Mouse (Mus musculus) heart, postnatal 14 days (tissue): Measurements from ENCODE around the gene Ppp1r17. TPM values are rescaled to one million over a fixed set of nuclear protein-coding genes. Genes with fewer than 3 reads are reported as not detected.
A peak's percentile ranks its signal among the peaks of the same experiment; 100 is the strongest.

Experiments used
- DNase-seq, 2 experiments: peaks; one replicate each; pipeline ENCODE4 v3.0.0; 2021 to 2022
- intact Hi-C: fragments of 180-260 bp; cut with DNase I; formaldehyde crosslinking; loops from one replicate; pipeline ENCODE4 v1.15.1; 2025
- long read RNA-seq, 2 experiments: library from polyadenylated mRNA; stranded (forward); transcript quantifications; one replicate each; pipeline ENCODE4 v2.0.0; 2021
- total RNA-seq, 2 experiments: library from RNA; stranded (reverse); gene quantifications; 2 replicates each; pipeline ENCODE4 v1.2.3; 2021

The Ppp1r17 gene
- total RNA-seq: not detected
- long read RNA-seq, experiment 1: 0 reads
- long read RNA-seq, experiment 2: 0 reads

DNA sequence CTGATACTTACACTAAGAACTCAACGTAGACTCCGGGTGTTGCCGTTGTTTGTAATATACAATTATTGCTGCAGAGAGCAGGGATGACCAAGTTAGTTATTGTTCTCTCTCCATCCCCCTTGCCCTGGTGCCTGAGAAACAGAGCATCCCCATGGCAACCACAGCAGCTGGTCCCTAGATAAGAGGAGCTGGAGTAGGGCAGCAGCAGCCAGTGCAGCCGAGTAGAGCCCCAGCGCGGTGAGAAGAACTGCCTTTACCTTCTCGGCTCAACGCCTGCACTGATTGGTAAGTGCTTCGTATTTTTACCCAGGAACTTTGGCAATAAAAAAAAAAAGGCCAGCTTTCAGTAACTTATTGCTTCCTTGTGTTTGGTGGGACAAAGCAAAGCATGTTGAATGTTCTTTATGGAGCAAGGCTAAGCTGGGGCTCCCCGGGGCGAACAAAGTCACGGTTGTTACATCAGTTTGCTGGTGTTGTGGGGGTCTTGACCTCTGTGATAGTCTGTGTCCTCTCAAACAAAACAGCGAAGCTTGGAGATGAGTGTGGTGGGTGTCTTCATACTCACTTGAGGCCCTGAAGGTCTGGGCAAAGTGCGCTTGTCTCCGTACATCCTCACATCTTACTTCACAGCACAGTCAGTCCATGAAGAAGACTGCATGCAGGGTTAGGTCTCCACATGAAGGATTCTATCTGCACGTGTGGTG is at the start of gene Ppp1r17:
Gene Ppp1r17, plus strand, starts transcription at position 207 of the 704 bp plus-strand sequence.
- no peak for DNase-seq
- intact Hi-C loops: no loop called here

DNA sequence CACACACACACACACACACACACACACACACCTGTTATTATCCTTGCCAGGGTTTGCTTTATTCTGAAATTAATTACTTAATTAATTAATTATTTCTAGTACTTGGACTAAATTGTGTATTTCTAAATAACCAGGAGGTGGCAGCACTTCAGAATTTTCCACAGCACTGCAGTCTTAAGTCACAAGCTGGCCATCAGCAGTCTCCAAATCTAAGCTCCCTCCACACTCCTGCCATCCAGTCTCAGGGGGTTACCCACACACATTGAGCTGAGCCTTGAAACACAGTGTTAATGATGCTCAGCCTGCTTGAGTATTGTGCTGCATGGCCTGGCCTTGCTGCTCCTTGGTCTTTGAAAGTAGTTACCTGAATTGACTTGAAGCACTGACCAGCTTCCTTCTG is 44.3 kb upstream of the Ppp1r17 start:
- intact Hi-C loops: loop anchor here (2.0 kb wide), 1 partner anchor 76 kb away; no protein-coding TSS in a partner anchor

DNA sequence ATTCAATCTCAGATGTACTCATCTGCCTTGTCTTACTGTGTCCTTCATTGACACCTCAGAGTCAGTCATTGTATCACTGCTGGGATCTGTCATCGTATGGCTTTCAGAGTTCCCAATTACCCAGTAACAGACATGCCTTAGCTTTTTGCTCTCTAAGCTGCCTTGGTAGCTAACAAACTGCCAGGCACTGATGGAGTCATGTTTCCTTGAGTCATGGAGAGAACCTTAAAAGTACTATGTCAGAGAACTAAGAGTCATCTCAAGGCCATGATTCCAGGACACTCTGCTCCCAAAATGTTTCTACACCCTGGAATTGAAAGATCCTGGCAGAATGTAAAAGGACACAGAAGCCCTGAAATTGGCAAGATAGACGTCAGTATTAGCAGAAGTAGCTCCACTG is 37.5 kb upstream of the Ppp1r17 start:
- no peak for DNase-seq
- intact Hi-C loops: no loop called here

More for the DNA sequence above, 44.3 kb upstream of the Ppp1r17 start:
- DNase-seq: peak in 1 of 2 experiments; percentile 28

DNA sequence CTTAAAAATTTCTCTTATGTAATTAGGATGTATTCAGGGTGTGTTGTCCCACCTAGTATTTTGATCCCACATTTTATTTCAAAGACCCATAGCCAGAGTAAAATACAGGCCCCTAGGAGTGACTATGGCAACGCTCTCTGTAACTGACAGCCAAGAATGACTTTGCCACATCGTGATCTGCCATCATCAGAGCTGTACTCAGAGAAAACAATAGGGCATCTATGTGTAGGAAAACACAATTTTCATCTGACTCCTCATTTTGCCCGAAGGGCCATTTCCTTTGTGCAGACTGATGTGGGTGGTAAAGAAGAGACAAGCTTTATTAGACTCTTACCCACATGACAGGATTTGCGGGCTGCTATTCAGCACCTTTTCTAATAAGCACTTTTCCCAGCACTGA is 8.6 kb upstream of the Ppp1r17 start:
- no peak for DNase-seq
- intact Hi-C loops: no loop called here

DNA sequence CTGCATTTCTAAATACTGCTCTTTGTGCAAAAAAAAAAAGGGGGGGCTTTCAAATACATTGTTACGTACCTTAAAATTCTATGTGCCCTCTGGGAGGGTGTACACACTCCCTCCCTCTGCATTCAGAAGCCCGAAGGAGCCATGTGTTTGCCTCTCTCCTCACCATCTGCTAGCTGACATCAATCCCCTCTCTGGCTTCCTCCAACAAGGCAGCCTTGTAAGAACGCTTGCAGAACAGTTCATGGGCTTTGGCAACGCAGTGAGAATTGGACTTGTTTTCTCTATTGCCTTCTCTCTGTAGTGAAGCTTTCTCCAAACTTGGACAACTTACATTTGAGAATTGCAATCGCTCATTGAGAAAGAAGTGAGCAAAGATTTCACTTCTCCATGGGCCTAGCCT is 4.9 kb upstream of the Ppp1r17 start:
- DNase-seq: no peak
- intact Hi-C loops: no loop called here

DNA sequence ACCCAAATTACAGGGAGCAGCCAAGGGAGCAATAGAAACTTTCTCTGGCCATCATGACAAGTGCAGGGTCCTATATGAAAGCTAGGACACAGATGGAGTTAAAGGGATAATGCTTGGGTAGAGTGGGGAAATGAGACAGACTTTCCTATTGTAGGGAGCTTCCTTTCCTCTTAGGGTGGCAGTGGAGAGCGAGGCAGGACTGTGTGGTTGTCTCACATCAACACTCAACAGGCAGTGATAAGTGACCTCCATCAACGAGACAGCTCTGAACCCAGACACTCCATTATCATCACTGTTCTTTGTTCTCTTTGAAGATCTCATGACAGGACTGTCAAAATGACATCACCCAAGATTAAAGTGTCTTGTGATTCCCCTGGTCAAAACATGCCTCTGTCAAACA is 2.3 kb downstream of the Ppp1r17 start:
- intact Hi-C loops: no loop called here
- no peak for DNase-seq

DNA sequence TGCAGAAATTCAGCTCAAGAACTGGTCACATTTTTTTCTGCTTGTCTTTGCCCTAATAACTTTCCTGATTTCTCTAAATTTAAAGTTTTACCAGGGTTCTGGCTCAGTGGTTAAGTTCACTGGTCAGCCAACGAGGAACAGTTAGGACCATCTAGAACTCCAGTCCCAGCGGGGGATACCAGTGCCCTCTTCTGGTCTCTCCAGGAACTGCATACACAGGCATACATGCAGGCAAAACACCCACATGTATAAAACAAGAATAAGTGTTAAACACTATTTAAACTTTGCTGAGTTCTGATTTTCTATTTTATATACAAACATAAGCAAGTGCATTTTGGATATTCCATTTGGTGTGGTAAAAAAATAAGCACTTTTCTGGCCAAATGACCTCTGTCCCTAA is 8.2 kb downstream of the Ppp1r17 start:
- peak in 1 of 2 experiments; percentile 16 for DNase-seq
- intact Hi-C loops: no loop called here

DNA sequence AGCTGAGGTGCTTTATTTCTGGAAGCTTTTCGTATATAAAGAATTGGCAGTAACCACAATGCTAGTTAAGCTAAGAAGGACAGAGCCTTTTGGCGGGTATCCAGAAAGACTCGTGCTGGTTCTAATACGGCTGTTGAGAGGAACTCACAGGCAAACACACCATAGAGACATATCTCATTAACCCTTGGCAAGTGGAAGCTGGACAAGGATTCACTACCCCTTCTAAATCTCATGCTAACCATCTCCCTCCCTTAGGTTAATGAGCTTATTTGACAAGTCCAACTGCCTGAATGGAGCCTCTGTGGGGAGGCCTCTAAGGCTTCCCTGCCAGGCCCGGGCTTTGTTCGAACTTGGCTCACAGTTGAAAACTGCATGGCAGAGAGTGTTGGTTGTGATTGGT is 10.0 kb downstream of the Ppp1r17 start:
- intact Hi-C loops: no loop called here
- DNase-seq: no peak

DNA sequence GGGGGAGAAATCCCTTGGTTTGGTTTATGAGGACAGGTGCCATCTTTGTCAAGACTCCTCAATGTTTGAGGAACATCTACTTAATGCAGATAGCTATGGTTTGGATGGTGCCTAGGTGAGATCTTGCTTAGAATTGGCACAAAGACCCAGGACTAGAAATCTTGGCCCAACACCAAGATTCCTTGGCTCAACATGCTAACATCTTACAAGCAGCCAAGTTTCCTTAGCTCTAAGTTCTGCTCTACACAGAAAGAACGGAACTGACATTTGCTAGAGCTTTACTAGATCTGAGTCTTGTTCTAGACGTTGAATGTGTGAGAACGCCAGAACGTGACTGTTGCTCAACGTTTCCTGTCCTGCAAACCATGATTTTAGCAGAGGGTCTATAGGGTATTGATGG is 10.7 kb downstream of the Ppp1r17 start:
- intact Hi-C loops: no loop called here
- peak in 1 of 2 experiments; percentile 14 for DNase-seq

DNA sequence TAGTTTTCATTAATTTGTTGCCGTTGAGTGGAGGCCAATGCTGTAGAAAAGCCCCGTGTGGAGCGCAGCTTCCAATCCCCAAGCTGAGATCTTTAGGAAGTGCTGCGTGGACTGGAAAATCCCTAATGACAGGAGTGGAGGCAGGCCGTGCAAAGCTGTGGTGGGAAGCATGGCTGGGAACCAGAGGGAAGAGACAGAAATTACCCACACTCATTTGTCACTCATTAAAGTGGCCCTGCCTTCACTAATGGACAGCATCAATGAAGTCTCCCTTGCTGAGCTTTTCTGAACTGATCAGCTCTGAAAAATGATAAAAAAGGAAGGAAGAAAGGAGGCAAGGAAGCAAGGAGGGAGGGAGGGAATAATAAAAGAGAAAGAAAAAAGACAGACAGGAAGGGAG is 12.7 kb downstream of the Ppp1r17 start:
- intact Hi-C loops: no loop called here
- DNase-seq: no peak

DNA sequence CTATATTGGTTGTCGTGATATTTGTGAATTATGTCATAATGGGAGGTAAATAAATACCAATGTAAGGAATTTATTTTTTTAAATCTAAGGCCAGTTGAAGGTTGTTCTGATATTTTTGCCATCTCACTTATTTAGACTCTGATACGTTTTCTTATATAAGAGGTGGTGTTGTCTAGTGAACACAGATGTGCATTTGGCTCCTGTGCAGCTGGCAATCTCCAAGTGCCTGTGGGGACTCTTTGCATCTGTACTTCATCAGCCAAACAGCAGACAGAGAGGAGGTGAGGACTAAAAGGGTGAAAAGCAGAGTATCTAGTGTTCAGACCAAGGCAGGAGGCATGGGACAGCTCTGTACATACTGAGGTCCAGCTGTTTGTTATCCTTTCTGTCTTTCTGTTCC is 14.9 kb downstream of the Ppp1r17 start:
- intact Hi-C loops: no loop called here
- peak; percentile 4 to 25 for DNase-seq

DNA sequence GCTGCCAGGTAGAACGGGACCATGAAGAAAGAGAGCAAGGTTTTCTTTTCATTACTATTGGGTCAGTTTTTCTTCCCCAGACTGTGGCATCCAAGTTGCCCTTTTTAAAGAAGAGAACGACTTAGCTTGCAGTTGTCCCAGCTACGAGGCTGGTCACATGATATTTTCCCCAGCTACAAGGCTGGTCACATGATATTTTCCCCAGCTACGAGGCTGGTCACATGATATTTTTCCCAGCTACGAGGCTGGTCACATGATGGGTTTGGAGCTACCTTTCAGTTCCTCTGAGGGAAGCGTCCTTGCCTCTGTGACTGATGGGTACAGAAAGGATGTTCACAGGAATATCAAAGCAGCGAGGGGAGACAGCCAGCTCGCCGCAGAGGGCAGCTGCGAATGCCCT is 17.8 kb downstream of the Ppp1r17 start:
- DNase-seq: no peak
- intact Hi-C loops: no loop called here

DNA sequence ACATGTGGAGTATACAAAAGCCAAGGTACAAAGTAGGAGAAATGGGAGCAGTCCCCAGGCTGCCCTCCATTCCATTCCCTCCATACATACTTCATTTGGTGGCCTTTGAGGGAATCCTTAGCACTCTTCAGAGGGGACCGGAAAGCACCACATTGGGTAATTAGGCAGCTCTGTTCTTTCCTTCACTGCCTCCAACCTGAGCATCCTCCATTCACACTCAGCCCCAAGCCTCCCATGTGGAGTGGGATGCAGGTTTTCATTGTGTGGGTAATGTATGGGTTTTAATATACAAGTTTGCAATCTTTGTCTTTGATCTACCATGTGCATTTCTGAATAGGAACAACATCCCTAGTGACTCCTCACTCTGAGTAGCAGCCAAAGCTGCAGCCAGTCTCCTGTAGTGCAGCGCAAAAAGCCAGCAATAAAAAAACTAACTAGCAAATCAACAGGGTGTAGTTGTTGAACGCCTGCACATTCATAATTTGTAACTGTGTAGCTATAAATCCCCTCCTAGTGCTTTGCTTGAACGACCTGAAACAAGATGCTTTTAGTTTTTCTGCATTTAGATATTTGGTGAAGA is 22.3 kb downstream of the Ppp1r17 start:
- intact Hi-C loops: loop anchor here (10.0 kb wide), 1 partner anchor 515 kb away; no protein-coding TSS in a partner anchor
- DNase-seq: no peak

DNA sequence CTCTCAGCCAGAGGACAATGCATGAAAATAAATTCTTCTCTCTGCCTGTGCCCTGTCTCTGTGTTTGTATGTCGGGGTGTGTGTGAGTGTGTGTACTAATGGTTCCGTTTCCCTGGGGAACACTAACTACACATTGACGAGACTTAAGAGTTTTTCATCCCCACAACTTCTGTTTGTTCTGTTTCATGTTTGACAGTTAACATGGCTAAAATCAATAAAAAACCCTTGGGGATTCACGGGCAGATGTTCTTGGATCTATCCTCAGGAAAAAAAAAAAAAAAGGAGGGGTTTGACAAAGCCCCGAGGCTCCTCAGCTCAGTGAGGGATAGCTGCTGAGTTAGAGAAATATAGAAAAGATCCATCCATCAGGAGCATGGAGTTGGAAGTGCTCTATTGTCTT is 27.0 kb downstream of the Ppp1r17 start:
- intact Hi-C loops: loop anchor here (10.0 kb wide), 1 partner anchor 519 kb away; no protein-coding TSS in a partner anchor
- no peak for DNase-seq

DNA sequence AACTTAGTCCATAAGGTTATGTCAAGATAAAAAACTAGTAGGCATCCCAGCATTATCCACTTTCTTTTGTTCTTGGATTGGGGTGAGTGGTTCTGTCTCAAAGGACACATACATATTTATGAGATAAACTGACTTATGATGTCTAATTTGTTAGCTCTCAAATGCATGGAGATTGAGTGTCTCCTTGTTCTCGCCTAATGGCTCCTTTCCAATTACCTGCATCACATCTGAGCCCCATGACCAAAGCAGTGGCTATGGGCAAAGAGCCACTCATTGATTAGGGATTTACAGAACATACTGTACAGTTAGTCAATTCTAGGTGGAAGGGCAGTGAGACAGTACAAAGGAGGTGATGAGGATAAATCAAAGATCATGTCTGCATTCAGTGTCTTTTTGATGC is 27.4 kb downstream of the Ppp1r17 start:
- no peak for DNase-seq
- intact Hi-C loops: loop anchor here (10.0 kb wide), 1 partner anchor 520 kb away; no protein-coding TSS in a partner anchor

DNA sequence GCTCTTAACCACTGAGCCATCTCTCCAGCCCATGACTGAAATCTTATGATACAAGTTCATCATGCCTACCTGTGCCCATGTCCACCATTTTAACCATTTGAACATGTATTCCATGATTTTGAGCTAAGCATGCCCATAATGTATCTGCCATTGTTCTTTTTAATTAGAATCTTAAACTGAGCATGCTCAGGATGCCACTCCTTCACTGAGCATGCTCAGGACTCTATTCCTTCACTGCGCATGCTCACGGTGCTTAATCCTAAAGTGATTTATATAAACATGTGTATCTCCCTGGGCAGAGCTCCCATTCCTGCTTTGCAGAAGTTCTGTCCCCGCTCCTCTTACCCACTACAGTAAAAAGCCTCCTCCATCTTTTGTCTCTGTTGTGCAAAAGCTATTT is 31.3 kb downstream of the Ppp1r17 start:
- no peak for DNase-seq
- intact Hi-C loops: loop anchor here (2.0 to 10.0 kb wide), 2 partner anchors 76 to 524 kb away; no protein-coding TSS in a partner anchor

DNA sequence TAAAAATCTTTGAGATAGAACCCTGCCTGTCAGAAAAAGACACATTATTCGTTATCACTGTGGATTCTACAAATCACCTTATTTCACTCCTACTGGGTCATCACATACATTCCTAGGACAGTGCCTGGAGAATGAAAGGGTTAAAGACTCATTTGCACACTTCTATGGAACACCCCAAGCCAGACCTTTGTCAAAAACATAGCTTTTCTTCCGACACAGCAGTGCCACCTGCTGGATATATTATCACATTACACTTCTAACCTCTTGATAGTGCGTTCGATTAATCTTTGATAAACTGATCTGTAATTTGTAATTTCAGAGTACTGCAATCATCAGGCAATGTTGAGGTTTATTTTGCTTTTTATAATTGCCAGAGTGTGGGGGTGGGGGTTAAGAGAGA is 31.8 kb downstream of the Ppp1r17 start:
- peak in 1 of 2 experiments; percentile 28 for DNase-seq

DNA sequence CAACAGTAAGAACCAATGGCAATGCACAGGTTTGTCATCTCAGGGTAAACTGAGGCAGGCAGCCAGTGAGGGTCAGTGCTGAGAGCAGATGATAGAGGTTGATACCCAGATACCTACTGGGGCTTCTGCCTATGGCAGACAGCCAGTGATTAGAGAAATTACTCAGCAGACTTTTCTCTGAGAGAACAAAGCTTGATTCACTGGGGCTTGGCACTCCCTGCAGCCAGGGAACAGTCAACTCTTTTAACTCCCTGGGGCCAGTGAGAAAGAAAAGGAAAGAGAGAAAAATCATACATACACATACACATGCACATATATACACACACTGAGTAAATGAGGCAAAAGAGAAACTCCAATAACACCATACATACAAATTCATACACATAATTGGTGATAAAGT is 46.4 kb downstream of the Ppp1r17 start:
- intact Hi-C loops: loop anchor here (10.0 kb wide), 1 partner anchor 301 kb away; no protein-coding TSS in a partner anchor
- no peak for DNase-seq

More for the DNA sequence above, 31.8 kb downstream of the Ppp1r17 start:
- intact Hi-C loops: loop anchor here (2.0 to 10.0 kb wide), 2 partner anchors 76 to 524 kb away; no protein-coding TSS in a partner anchor

DNA sequence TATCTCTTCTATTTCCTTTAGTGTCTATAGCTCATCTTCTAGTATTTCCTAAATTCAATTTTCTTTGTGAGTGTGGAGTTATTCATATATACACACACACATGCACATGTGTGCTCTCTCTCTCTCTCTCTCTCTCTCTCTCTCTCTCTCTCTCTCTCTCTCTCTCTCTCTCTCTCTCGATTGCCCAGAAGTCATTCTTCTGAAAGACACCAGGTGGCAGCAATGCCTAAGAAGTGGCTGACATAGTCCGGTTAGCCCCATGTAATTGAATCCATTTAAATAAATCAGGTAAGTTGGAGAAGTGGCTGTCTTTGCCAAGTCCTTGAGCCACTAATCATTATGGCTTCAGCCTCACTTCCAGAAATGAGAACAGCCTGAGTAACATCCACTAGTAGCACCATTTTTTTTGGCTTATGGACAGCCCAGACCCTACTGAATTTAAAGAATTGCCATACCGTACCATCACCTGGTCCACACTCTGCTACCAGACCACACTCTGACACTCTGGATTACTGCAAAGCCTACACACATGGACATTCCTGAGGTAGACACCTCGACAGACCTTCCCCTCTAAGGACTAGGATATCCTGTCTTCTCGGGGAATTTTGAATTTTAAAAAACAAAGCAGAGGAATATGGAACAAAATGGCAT is 49.5 kb downstream of the Ppp1r17 start:
- DNase-seq: peak; percentile 34 to 62
- intact Hi-C loops: loop anchor here (1.0 to 10.0 kb wide), 5 partner anchors 298 to 624 kb away; no protein-coding TSS in a partner anchor

DNA sequence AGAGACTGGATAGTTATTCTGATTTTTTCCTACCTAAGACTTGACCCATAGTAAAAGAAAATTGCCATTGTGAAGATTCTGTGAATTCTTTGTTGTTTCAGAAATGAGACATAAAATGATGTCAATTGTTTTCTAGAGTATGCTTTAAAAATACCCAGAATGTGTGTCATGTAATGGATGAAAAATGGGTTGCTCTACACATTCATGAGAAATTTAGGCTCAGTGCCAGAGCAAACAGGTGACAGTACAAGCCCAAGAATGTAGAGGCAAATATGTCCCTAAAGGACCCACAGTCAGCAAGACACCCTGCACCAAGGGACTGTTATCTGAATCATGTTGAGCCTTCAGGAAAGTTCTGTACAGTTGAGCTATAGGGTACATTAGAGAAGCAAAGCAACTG is 51.2 kb downstream of the Ppp1r17 start:
- intact Hi-C loops: loop anchor here (10.0 kb wide), 1 partner anchor 296 kb away; no protein-coding TSS in a partner anchor
- DNase-seq: no peak

DNA sequence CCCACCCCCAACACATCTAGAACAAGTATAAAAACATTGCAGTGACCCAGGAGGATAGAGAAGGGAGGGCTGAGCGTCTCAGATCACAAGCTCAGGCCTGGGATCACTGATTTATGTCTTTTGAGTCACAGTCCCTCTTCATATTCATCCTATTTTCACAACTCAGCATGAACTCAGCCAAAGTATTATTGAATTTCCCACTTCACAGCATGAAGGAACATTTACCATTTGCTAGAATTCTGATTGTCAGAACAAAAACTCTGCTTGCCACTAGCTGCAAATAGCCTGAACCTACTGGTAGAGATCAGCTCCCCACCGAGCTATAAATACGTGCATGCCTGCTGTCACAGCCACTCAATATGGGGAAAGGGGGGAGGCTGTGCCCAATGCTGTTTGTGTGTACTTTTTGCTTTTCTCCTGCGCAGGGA is 59.1 kb downstream of the Ppp1r17 start:
- DNase-seq: peak in 1 of 2 experiments; percentile 1
- intact Hi-C loops: no loop called here
